Mouse (Mus musculus) C2C12 (cell line): ENCODE data around the gene Des. TPM values are rescaled to one million over a fixed set of nuclear protein-coding genes. Genes with fewer than 3 reads are reported as not detected.

ENCODE experiments used
- H3K27me3 ChIP-seq: one replicate; pipeline ENCODE4 v1.6.1; 2011; ENCODE audit not compliant: control insufficient read depth, insufficient read depth, insufficient read length
- H3K36me3 ChIP-seq: one replicate; pipeline ENCODE4 v1.6.1; 2011; ENCODE audit not compliant: control insufficient read depth, insufficient read depth
- H3K4me3 ChIP-seq: one replicate; pipeline ENCODE4 v1.5.1; 2011; ENCODE audit warnings: mild to moderate bottlenecking, control low read depth; ENCODE audit not compliant: poor library complexity, insufficient read depth, severe bottlenecking
- H3K79me2 ChIP-seq: one replicate; pipeline ENCODE4 v1.6.1; 2011; ENCODE audit not compliant: control insufficient read depth, insufficient read depth
- H3K79me3 ChIP-seq: one replicate; pipeline ENCODE4 v1.6.1; 2011; ENCODE audit warnings: low read depth, control low read depth
- H3ac ChIP-seq: one replicate; pipeline ENCODE3; 2011; ENCODE audit warnings: low read depth; ENCODE audit not compliant: control insufficient read depth, insufficient read length
- CEBPB ChIP-seq: IDR thresholded peaks from one replicate; pipeline ENCODE4 v1.6.1; 2011; ENCODE audit warnings: low read depth, mild to moderate bottlenecking, control low read depth, moderate library complexity
- CTCF ChIP-seq: IDR thresholded peaks from one replicate; pipeline ENCODE4 v1.5.1; 2011; ENCODE audit not compliant: control insufficient read depth, insufficient read depth, insufficient read length
- FOSL1 ChIP-seq: IDR thresholded peaks from one replicate; pipeline ENCODE4 v1.8.0; 2011; ENCODE audit warnings: mild to moderate bottlenecking, low read length; ENCODE audit not compliant: poor library complexity, insufficient read depth, severe bottlenecking
- MAX ChIP-seq: IDR thresholded peaks from one replicate; pipeline ENCODE4 v1.6.1; 2011; ENCODE audit warnings: mild to moderate bottlenecking, control low read depth
- MYOD1 ChIP-seq: IDR thresholded peaks from one replicate; pipeline ENCODE4 v1.6.1; 2011; ENCODE audit warnings: low read depth; ENCODE audit not compliant: control insufficient read depth, insufficient read length
- MYOG ChIP-seq: IDR thresholded peaks from one replicate; pipeline ENCODE4 v1.6.1; 2011; ENCODE audit not compliant: control insufficient read depth, insufficient read length; ENCODE audit errors: extremely low read depth
- USF1 ChIP-seq: IDR thresholded peaks from one replicate; pipeline ENCODE4 v1.6.1; 2011; ENCODE audit warnings: low read depth, mild to moderate bottlenecking, control low read depth, moderate library complexity
- long read RNA-seq, 2 experiments: library from polyadenylated mRNA; unstranded; transcript quantifications; one replicate each; pipeline ENCODE4 v2.0.0; 2019 to 2020
- polyA plus RNA-seq: library from polyadenylated mRNA; unstranded; fragments of >200 nt; fragmentation: generic; extraction: Trizol; gene quantifications from one replicate; pipeline ENCODE4 v1.2.1, GENCODE M21; 2012; ENCODE audit warnings: missing spikeins

Gene Des
- 657 TPM for polyA plus RNA-seq
- long read RNA-seq, experiment 1, transcript Des-201 (9 exons, 3,028 nt) = major isoform, 724 of 881 reads
- long read RNA-seq, experiment 1, partial matches to known transcripts = 128 of 881 reads
- long read RNA-seq, experiment 1, other reads (novel, unspliced or antisense) = 29 of 881 reads
- long read RNA-seq, experiment 2, transcript Des-201 (9 exons, 3,028 nt) = major isoform, 4,195 of 4,334 reads
- long read RNA-seq, experiment 2, partial matches to known transcripts = 76 of 4,334 reads
- long read RNA-seq, experiment 2, other reads (novel, unspliced or antisense) = 63 of 4,334 reads

- Histone ChIP-seq H3ac (peak within 1 kb of the TSS; percentile 84), H3K36me3 (no peaks in the 10 kb centered on the region), H3K79me3 (peaks cover 10% of the 10 kb centered on the region), H3K27me3 (no peaks in the 10 kb centered on the region), H3K79me2 (peaks cover 31% of the 10 kb centered on the region), H3K4me3 (peak within 1 kb of the TSS; percentile 39)
- peak; percentile 90 for TF ChIP-seq MYOD1
- no peak for TF ChIP-seq MAX
These were observed at the start of gene Des for GRCm38 (mm10) chr1:75360112-75361031. Gene Des (plus strand): TSS chr1:75360329.

DNA sequence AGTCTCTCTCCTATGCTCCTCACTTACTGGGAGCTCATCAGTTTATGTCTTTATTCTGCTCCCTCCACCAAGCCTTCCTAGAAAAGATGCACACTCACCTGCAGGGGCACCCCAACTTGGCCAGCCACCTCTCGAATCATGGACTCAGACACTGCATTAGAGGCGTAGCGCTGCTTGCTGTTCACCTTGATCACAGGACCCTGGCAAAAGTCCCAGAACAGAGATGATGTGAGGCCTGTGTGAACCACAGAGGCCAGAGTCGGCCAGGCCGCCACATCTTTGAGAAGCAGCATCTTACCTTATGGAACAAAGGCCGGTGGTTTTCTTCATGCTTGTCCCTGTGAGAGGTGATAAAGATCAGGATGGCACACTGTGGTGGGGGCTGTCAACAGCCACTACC lies 48.4 kb upstream of the Des start:
- H3K4me3 ChIP-seq = no peak overlapping the region
- no peaks in the 10 kb centered on the region for H3K79me3 ChIP-seq
- no peaks in the 10 kb centered on the region for H3K79me2 ChIP-seq
- H3K27me3 ChIP-seq = no peaks in the 10 kb centered on the region
- TF ChIP-seq FOSL1 (no peak), MAX (no peak), USF1 (no peak), CTCF (no peak), CEBPB (no peak), MYOG (no peak), MYOD1 (no peak)
- peaks cover 46% of the 10 kb centered on the region for H3K36me3 ChIP-seq
- H3ac ChIP-seq = no peak overlapping the region

- no peak for TF ChIP-seq USF1
- no peak for TF ChIP-seq FOSL1
- TF ChIP-seq MYOG = no peak
- TF ChIP-seq CEBPB = no peak
- TF ChIP-seq MYOD1 = no peak
- TF ChIP-seq MAX = no peak
- no peak for TF ChIP-seq CTCF
- H3K36me3 ChIP-seq = peaks cover 26% of the 10 kb centered on the region
- no peaks in the 10 kb centered on the region for H3K79me2 ChIP-seq
- no peak overlapping the region for H3ac ChIP-seq
- no peaks in the 10 kb centered on the region for H3K27me3 ChIP-seq
- no peaks in the 10 kb centered on the region for H3K79me3 ChIP-seq
- no peak overlapping the region for H3K4me3 ChIP-seq
These were observed 45.1 kb upstream of the Des start for GRCm38 (mm10) chr1:75315011-75315410.

GRCm38 (mm10) chr1:75315456-75316365 lies 44.4 kb upstream of the Des start:
- peak overlapping the region; percentile 75 for H3ac ChIP-seq
- no peaks in the 10 kb centered on the region for H3K27me3 ChIP-seq
- TF ChIP-seq MYOG (no peak), MYOD1 (no peak), CEBPB (no peak), USF1 (no peak), CTCF (no peak), FOSL1 (no peak), MAX (no peak)
- H3K4me3 ChIP-seq = peak overlapping the region; percentile 74
- H3K79me3 ChIP-seq = no peaks in the 10 kb centered on the region
- peaks cover 19% of the 10 kb centered on the region for H3K36me3 ChIP-seq
- H3K79me2 ChIP-seq = no peaks in the 10 kb centered on the region

DNA sequence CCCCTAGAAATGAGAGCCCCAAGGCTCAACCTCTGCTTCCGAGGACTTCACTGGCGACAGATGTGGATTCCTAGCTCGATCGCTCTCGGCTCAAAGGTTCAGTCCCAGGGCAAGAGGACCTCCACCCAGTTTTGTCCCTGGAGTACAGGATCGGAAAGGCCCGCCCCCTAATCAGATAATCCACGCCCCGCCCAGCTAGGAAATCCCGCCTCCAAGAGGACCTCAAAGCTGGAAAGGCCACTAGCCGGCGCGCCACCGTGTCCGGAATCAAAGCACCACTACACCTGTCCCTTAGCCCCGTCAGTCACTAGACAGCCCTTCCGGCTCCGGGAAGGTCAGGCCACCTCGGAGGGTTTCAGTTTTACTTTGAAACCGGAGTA lies 43.3 kb upstream of the Des start:
- H3K79me3 ChIP-seq = no peaks in the 10 kb centered on the region
- H3K4me3 ChIP-seq = peak overlapping the region; percentile 74
- H3K79me2 ChIP-seq = no peaks in the 10 kb centered on the region
- peak overlapping the region; percentile 78 for H3ac ChIP-seq
- H3K27me3 ChIP-seq = no peaks in the 10 kb centered on the region
- no peak for TF ChIP-seq USF1
- no peak for TF ChIP-seq MYOD1
- TF ChIP-seq CEBPB = no peak
- no peak for TF ChIP-seq CTCF
- TF ChIP-seq MYOG = no peak
- TF ChIP-seq FOSL1 = no peak
- no peak for TF ChIP-seq MAX
- H3K36me3 ChIP-seq = peaks cover 8% of the 10 kb centered on the region
